Mouse (Mus musculus): ENCODE measurements around the gene Rnase10.
"Not testable (repeated sequence)": the region's sequence is repeated elsewhere in the genome, so short reads cannot be mapped to it uniquely, and the experiment has no call there.

Rnase10 gene

DNA sequence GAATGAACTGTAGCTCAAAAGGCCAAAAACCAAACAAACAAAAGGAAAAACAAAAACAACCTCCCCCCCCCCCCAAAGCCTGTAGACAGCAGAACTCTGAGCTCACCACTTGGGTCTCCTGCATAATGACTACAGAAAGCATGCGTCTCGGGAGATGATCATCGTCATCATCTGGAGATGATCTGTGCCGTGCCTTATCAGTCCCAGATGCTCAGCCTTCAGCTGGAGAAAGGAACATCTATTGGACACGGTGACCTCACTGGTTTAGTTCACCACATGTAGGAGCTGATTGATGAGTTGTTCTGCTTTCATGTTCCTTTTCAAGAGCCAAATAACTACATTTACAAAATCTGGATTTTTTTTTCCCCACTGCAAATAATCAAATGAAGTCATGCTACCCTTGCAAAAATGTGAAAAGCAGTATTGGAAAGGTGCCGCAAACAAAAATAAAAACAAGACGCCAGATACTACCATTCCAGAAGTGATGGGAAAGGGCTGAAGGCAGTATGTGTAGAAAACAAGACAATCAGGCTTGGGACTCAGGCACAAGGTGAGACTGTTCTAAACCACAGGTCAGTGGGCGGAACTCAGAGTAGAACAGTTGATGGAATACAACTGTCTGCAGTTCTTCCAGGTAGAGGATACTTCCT is at the start of gene Rnase10:
TSS of gene Rnase10 (plus strand) at position 600 of the 650 bp plus-strand sequence.
- peak; percentile 44 for DNase-seq (ENCODE audit: low spot score)

DNA sequence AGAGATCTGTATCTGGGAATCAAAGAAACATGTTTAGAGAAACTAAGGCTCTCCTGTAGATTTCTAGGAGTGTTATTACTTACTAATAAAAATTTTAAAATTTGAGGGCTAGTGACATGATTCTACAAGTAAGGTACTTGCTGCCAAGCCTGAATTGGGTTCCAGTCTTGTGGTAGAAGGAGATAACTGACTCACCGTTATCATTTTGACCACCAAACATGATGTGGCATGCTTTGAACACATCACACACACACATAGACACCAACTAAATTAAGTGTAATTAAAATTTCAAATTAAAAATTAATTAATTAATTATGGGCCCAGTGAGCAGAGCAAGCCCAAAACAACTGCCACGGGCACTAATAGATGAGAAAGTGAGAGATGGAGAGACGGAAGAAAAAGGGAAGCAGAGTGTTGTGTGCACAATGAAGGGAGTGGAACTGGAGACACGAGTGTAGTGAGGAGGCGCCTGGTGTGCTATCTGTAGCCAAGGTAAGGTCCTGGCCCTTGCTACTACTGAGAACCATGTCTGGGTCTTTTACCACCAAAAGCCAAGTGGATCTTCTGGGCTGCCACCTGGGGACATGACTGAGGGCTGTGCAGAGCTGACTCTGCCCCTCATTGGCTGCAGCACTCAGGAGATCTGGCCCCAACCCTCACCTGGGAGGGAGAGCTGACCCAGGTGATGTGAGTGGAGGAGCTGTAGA is 49.1 kb upstream of the Rnase10 start:
- not testable (repeated sequence) for DNase-seq (ENCODE audit: low spot score)

DNA sequence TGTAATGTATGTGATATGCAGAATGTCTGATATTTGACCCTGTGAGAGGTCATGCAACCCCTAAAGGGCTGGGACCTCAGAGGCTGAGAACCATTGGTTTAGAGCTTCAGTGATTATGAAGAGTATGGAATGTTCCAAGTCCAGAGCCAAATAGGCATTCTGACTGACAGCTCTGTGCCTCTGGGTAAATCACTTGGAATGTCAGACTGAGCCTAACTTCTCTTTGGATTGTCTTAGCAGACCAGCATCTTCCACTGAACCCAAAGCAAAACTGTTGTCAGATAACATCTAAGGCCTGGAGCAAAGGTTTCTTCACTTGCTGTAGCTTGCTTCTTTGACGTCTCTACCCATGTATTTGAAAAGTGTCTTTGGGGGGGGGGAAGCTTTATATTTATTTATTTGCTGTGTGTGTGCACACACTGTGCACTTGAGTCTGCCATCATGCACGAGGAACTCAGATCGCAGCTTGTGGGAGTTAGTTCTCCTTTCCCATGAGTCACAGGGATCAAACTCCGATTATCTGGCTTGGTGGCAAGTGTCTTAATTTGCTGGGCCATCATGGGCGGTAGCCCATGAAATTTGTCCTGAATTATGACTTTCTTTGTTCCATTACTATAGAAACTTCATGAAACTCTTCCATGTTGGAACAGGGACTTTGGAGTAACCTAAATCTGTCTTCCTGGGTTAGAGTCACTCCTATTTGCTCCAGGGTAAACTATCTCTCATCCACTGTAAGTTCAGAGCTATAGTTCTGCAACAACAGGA is 39.2 kb upstream of the Rnase10 start:
- DNase-seq (ENCODE audit: low spot score) = no peak

DNA sequence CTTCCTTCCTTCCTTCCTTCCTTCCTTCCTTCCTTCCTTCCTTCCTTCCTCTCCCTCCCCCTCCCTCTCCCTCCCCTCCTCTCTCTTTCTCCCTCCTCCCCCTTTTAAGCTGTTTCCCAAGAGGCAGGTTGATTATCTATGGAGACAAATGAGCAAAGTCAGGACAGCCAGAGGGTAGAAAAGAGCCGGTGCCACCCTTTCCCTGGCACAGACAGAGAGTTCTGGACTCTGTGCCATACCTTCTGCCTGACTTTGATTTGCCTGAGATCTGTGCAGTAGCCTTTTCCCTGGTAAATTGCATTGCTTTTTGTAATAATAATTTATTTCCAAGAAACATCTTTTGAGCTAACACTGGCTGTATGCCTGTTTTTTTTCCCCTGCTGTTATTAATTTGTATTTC is 38.5 kb upstream of the Rnase10 start:
- DNase-seq (ENCODE audit: low spot score) = no peak

DNA sequence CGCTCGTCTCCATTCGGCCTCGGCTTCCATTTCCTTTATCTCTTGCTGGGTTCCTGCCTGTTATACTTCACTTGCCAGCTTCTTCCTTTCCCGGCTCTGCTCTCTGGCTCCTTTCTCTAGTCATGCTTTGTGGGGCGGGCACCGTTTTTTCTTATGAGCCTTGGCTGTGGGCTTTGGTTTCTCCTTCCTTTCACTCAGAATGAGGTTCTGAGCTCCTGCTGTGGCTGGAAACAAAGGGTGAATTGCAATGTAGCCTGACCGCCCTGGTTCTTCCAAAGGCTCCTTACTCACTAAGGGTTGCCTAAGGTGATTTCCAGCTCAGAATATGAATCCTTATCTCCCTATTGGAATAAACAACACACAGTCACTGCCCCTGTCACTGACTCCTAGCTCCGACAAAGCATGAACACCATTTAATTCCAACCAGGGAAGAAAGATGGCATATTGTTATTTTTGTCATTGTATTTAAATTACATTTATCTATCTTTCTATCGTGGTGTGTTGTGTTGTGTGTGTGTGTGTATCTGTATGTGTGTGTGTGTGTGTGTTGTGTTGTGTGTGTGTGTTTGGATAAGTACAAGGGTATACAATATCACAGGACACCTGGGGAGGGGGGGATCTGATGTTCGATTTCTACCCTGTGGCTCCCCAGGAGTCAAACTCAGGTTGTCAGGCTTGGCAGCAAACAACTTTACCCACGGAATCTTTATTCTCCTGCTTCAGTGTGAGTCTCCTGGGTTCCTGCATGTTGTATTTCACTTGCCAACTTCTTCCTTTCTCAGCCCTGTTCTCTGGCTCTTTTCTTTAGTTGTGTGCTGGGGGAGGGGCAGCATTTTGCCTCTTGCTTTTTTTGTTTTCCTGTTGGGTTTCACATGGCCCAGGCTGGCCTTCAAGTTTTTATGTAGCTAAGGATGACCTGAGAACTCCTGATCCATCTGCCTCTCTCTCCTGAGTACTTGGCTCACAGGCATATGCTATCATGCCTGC is 37.7 kb upstream of the Rnase10 start:
- peak; percentile 37 for DNase-seq (ENCODE audit: low spot score)

DNA sequence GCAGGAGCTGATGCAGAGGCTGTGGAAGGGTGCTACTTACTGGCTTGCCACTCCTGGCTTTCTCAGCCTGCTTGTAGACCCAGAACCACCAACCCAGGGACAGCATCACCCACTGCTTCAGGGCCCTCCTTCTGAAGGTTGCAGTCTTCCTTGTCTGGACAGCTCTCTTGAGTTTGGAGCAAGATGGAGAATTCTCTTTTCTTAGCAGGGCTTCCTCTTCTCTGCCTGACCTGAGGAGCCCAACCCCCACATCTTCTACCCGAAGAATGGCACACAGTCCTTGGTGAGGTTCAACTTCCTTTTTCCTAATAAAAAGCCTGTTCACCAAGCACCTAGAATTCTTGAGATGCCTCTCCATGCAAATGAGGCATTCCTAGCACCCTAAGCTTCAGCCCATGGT is 36.7 kb upstream of the Rnase10 start:
- DNase-seq (ENCODE audit: low spot score) = no peak

DNA sequence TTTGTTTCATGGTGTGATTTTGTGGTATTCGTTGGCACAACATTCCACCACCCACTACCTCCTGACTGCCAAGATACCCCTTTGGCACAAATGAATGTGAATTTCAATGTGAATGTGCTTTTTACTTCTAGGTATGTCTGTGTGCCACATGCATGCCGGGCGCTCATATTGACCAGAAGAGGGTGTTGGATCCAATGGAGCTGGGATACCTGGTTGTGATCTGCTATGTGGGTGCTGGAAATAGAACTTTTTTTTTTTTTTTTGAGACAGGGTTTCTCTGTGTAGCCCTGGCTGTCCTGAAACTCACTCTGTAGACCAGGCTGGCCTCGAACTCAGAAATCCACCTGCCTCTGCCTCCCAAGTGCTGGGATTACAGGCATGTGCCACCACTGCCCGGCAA is 34.5 kb upstream of the Rnase10 start:
- DNase-seq (ENCODE audit: low spot score) = not testable (repeated sequence)

DNA sequence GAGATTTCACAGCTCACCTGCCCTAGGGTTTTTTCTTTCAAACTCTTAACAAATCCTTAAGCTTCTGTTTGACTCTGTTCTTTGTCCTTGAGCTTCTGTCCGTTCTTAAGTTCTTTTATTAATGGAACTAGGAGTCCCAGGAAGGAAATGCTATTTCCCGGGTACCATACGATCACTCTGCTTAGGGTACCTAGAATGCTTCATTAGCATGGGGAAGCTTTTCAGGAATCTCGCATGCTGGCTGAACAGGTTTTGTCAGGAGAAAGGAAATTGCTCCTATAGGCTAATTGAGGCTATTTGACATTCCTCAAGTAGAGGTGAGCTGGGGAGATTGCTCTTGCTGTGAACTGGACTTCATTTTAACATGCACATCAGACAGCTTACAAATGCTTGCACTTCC is 33.9 kb upstream of the Rnase10 start:
- DNase-seq (ENCODE audit: low spot score) = peak; percentile 7

DNA sequence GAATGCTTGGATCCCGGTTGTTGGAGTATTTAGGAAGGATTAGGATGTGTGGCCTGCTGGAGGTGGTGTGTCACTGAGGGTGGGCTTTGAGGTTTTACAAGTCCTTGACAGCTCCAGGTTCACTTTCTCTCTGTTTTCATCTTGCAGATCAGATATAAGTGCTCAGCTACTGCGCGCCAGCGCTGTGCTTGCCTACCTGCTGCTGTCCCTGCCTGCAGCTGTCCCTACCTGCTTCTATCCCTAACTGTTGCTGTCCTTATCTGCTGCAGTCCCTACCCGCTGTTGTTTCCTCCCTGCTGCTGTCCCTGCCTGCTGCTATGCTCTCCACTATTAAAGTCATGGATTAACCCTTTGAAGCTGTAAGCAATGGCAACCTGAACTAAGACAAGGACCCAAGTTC is 32.5 kb upstream of the Rnase10 start:
- DNase-seq (ENCODE audit: low spot score) = no peak

DNA sequence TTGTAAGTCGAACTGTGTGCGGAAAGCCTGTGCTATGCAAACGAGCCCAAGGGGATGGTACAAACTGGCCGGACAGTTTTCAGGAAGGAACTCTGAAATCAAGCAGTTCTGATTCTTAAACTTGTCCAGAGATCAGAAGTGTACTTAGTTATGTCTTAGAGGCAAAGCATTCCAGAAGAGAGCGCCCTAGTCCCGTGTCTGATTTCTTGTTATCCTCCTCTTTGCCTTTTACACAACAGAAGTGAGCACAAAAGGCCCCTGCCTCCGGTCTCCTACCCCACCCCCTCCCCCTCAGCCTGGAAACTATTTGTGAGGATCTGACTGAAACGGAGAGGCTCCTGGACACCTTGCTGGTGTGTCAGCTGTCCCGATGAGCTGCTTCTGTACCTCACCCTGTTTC is 30.9 kb upstream of the Rnase10 start:
- peak; percentile 37 for DNase-seq (ENCODE audit: low spot score)

DNA sequence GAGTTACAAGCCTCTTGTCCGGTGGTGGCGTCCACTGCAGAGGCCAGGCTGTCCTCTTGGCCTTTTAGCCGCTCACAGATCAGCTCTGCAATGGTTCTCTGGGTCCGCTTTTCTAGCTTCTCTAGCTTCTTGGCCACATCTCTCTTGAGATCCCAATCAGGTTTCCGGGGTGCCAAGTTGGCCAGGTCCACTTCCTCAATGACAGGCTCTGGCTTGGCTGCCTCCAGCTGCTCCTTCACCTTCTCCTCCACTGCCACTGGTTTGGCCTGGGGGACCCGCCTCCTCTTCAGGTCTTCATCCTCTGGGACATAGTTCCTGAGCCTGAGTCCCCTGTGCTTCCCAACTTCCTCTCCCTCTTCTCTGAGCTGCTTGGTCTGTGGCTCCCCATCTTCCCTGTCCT is 29.1 kb upstream of the Rnase10 start:
- DNase-seq (ENCODE audit: low spot score) = not testable (repeated sequence)

DNA sequence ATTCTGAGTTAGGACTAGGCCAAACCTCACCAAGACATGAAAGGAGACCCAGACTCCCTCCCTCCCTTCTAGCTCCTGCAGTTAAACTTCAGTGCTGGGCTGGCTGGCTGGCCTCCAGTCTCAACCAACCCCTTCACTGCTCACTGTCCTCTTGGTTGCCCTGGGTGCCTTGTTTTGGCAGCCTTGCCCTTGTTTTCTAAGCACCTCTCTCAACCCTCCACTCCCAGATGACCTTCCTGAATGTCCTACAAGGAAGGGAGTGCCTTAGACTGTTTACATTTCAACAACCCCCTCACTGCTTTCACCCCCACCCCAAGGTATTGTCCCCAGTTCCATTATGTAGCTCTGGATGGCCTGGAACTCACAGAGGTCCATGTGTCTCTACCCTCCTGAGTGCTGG is 27.9 kb upstream of the Rnase10 start:
- no peak for DNase-seq (ENCODE audit: low spot score)

DNA sequence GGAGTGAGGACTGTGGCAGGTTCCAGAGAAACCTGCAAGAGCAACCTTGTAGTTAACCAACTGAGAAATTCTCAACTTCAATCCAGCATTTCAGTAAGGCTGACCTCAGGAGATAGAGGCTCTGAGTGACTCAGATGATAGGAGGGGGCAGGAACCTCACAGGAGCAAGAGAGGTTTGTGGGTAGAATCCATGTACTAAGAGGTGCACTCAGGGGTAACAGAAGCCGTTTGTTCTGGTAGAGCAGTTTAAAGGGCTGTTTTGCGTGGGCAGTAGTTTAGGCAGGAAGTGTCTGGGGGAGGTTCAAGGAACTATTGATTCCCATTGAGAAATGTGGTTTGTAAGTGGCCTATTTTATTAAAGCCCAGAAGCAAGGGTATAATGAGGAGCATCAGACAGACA is 26.3 kb upstream of the Rnase10 start:
- no peak for DNase-seq (ENCODE audit: low spot score)

DNA sequence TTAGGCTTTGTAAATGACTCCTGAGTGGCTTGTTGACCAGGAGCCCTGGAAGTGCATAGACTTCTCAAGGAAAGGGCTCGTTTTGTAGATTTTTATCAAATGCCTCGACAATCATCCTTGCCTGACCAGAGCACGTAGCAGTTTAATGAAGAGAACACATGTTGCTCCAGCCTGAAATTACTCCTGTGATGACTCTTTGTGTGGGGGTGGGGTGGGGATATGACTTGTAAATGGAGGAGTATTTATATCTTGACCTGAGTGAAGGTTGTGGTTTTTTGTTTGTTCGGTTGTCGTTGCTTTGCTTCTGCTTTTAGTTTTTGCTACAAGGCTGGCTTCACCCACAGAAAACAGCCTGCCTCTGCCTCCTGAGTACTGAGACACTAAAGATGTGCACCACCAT is 25.7 kb upstream of the Rnase10 start:
- DNase-seq (ENCODE audit: low spot score) = no peak

DNA sequence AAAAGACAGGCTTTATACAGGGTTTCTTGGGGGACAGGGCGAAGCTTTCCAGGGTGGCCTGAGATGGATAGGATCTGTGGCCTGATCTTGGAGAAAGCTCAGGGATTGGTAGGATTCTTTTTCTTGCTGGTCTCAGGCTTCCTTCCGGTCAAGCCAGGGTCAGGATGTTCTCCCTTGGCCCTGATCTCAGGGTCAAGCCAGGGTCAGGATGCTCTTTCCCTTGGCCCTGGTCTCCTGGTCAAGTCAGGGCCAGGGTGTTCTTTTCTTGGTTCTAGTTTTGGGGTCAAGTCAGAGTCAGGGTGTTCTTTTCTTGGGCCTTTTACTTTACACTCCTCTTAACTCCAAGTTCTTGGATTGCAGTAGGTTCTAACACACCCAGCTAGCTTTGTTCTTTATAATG is 19.9 kb upstream of the Rnase10 start:
- DNase-seq (ENCODE audit: low spot score) = no peak

DNA sequence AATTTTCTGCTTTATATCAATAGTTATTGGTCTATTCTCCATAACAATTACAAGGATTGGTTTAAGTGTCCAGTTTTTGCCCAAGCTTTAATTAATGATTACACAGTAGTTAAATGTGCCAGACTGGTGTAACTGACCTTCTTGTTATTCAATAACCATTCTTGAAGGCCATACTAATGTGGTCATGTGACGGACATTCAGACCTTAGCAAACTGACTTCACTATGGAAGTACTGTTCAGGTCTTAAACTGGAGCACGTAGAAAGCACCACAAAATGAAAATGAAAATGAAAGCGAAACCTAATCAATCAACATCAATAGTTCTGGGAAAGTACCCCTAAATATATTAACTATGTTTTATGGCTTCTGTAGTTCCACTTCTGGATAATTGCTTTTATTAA is 16.5 kb upstream of the Rnase10 start:
- no peak for DNase-seq (ENCODE audit: low spot score)

DNA sequence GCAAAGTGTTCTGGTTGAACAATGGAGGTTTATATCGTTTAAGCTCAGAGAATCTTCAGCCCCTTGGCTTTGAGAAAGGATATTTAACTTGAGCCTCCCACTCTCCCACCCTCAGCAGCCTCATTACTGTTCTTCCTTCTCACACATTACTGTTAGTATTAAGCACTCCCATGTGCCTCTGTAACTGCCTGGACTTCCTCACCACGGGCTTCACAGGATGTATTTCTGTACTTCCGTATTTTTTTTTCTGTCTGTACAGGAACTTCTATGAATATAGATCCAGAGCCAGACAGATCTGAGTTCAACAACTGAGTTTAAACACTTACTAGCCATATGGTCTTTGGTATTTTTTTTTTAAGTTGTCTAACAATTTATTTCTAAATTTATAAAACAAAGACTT is 10.5 kb upstream of the Rnase10 start:
- no peak for DNase-seq (ENCODE audit: low spot score)

DNA sequence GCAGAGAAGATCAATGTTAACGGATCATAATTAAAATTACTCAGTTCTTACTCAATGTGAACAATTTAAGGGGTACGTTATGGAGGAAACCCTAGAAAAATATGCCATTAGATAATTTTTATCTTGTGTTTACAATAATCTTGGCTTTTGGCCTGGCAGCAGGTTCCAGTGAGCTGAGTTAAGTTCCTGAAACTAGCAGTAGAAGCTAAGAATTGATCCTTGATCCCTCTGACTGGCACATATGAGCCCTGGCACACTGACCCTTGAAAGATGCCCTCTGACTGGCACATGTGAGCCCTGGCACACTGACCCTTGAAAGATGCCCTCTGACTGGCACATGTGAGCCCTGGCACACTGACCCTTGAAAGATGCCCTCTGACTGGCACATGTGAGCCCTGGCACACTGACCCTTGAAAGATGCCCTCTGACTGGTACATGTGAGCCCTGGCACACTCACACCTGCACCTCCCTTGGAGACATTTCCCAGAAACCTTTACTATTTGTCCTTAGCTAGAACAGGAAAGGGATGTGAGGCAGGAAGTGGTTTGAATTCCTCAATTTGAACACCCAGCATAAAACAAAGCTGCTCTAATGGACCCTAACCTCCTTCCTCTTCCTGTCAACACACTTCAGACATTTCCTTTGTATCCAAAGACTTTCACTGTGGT is 9.4 kb upstream of the Rnase10 start:
- no peak for DNase-seq (ENCODE audit: low spot score)

DNA sequence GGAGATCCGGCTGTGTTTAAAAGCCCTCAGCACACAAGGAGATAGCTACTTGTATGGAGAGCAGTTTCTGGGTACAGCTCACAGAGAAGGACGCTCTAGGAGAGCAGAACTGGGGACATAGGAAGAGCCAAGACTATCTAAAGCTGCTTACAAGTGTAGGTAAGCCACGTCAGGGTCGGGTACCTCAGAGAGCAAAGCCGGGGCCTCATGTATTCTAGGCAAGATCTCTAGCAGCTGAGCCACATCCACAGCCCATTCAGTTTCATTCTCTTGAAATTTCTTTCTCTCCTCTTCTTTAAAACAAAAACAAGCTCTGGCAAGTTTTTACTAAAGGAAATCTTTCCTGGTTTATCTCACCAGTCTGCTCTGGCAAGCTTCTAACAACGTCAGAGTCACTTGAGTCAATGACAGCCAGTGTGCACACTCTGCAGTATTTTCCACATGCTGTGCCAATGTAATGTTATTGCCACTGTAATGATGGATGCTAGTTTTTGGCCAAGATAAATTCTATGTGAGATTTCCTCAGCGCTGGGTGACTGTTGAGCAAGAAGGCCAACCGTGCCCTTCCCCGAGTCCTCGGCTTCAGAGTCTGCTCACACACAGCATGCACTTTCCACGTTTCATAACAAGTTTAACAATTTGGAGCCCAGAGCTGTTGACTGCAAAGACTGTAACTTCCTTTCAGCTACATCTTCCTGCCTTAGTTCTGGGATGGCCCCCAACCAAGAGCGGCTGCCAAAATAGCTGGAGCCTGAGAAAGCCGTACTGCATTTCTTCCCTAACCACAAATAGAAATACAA is 563 bp downstream of the Rnase10 start:
- no peak for DNase-seq (ENCODE audit: low spot score)

DNA sequence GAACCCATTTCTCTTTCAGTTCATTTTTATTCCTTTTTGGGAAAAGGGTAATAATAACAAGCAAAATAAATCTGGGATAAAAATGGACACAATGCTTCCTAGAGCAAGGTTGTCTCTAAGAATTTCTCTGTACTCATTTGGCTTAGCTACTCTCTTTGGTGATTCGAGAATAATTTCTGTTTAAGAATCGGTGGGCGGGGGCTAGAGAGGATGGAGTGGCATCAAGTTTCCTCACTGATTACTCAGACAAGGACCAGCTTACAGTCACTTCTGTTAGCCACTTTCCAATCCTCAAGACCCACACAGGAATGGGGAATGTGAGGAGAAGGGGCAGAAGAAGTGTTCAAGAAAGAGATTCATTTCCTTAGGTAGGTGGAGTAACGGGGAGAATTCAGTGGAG is 1.2 kb downstream of the Rnase10 start:
- DNase-seq (ENCODE audit: low spot score) = no peak

DNA sequence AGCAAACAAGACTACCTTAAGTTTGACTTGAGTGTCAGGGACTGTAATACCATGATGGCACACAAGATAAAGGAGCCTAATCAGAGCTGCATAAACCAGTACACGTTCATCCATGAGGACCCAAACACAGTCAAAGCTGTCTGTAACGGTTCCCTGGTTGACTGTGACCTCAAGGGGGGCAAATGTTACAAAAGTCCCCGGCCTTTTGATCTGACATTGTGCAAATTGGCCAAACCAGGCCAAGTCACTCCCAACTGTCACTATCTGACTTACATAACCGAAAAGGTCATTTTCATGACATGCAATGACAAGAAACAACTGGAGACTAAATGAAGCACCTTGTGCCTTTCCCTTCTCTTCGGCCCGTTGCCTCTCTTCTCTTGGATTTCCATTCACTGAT is 2.0 kb downstream of the Rnase10 start:
- DNase-seq (ENCODE audit: low spot score) = no peak

Data from embryo, embryonic 10 days (tissue).